Mouse (Mus musculus) stomach, embryonic 15.5 days (tissue): ENCODE results near the gene Mtcl1. TPM values are rescaled to one million over a fixed set of nuclear protein-coding genes. Genes with fewer than 3 reads are reported as not detected.
A peak's percentile ranks its signal among the peaks of the same experiment; 100 is the strongest.

Source experiments
- ATAC-seq: fragments of 200-750 bp; cut with Nextera tagmentation; 2 replicates; pipeline ENCODE4 v1.8.0; 2017; ENCODE audit warnings: low read depth, moderate number of reproducible peaks, moderate TSS enrichment; ENCODE audit not compliant: insufficient read depth, low FRiP score
- H3K27ac ChIP-seq: fragments of 300-500 bp; sonication (generic); 2 replicates; pipeline ENCODE4 v1.5.1; 2015; ENCODE audit warnings: mild to moderate bottlenecking, inconsistent platforms
- H3K27me3 ChIP-seq: fragments of 300-500 bp; sonication (generic); replicated peaks from 2 replicates; pipeline ENCODE4 v1.6.1; 2015; ENCODE audit warnings: inconsistent platforms
- H3K36me3 ChIP-seq: fragments of 300-500 bp; sonication (generic); 2 replicates; pipeline ENCODE4 v1.6.1; 2015; ENCODE audit warnings: inconsistent platforms
- H3K4me1 ChIP-seq: fragments of 300-500 bp; sonication (generic); 2 replicates; pipeline ENCODE4 v1.6.1; 2015; ENCODE audit warnings: inconsistent platforms
- H3K4me2 ChIP-seq: fragments of 300-500 bp; sonication (generic); 2 replicates; pipeline ENCODE4 v1.6.1; 2015; ENCODE audit warnings: mild to moderate bottlenecking, inconsistent platforms
- H3K4me3 ChIP-seq: fragments of 300-500 bp; sonication (generic); replicated peaks from 2 replicates; pipeline ENCODE4 v1.5.1; 2015; ENCODE audit warnings: inconsistent platforms
- H3K9ac ChIP-seq: fragments of 300-500 bp; sonication (generic); 2 replicates; pipeline ENCODE4 v1.6.1; 2015; ENCODE audit warnings: inconsistent platforms
- H3K9me3 ChIP-seq: fragments of 300-500 bp; sonication (generic); 2 replicates; pipeline ENCODE4 v1.6.1; 2016; ENCODE audit warnings: inconsistent platforms
- WGBS: fragments of 180-500 bp; shearing (Covaris S2); methylation state at CpG from one replicate; pipeline ENCODE4 v1.1.7; 2015; 5-methylcytosine and 5-hydroxymethylcytosine counted together
- polyA plus RNA-seq: library from polyadenylated mRNA; unstranded; fragments of >200 nt; fragmentation: Nextera tagmentation; extraction: Ambion mirVana; gene quantifications from 2 replicates; pipeline ENCODE4 v1.2.1, GENCODE M21; 2015

The Mtcl1 gene
- polyA plus RNA-seq, 1 experiment from 2014 or later: 6.1 TPM

DNA sequence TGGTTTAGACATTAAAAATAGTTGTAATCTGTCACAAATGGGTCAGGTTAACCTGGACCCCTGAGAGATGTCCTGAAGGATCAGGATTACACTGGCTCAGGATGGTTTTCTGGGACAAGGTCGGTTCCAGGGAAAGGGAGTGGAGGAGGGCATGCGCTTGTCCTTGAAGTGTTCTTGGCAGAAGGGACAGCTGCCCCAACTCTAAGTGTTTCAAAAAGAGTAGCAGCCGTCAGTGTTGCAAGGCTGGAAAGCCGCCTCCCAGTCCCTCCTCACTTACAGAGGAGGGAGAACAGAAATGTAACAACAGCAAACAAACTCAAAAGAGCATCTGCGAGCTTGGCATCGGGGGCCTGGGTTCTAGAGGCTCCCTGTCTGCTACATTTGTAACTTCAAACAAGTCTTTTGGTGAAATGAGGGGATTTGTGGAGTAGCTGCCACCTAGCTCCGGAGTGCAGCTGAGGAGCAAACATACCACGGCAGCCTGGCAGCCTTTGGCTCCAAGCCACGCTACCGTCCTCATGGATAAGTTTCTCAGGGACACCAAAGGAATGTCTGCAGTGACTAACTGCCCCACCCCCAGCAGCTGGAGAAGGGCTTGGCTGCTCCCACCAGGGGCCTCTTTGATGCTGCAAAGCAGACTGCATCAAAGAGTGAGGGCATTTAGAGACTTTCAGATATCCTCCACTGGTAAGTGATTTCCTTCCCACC is 44.5 kb downstream of the Mtcl1 start:
- no peaks in the 10 kb centered on the region for H3K36me3 ChIP-seq
- peak overlapping the region; percentile 63 for H3K27ac ChIP-seq
- H3K4me2 ChIP-seq: peak overlapping the region; percentile 23; the same call in 1 of the 2 replicates
- peaks cover 14% of the 10 kb centered on the region for H3K4me1 ChIP-seq
- H3K9ac ChIP-seq: no peak overlapping the region
- peak; percentile 47; the same call in 1 of the 2 replicates for ATAC-seq
- H3K27me3 ChIP-seq: no peaks in the 10 kb centered on the region; the same call in 1 of the 2 replicates
- no peak overlapping the region for H3K4me3 ChIP-seq
- WGBS: 22% methylated on average over 10 of the region's 10 CpGs
- H3K9me3 ChIP-seq: no peaks in the 10 kb centered on the region

DNA sequence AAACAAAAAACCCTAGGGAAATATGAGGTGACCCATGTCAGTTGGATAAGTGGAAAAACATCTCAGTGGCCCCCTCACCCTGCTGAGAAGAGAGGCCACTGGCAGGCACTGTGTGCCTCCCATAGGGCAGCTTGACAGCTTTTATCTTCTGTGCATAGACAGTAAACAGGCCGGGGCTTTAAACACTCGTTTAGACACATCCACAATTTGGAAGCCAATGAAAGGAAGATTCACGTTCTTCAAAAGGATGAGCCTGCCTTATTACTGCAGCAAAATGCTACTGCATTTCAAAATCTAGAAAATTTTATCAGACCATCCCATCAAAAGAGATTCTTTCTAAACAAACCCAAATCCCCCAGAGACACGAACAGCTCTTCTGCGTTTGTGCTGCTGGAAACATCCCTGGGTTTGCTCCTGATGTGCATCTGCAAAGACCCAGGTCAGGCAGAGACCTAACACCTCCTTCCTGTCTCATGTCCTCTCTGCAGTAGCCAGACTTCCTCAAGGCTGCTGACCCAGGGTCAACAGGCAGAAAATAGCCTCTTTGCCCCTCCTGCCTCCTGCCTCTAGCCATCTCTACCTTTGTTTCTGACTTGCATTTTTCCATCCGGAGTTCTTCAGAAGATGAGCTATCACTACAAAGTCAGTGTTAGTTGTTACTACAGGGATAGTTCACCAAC is 46.6 kb downstream of the Mtcl1 start:
- no peak overlapping the region for H3K4me2 ChIP-seq
- no peak overlapping the region for H3K27ac ChIP-seq
- no peaks in the 10 kb centered on the region; the same call in 1 of the 2 replicates for H3K27me3 ChIP-seq
- no peaks in the 10 kb centered on the region for H3K9me3 ChIP-seq
- no peak for ATAC-seq
- no peak overlapping the region for H3K9ac ChIP-seq
- peaks cover 13% of the 10 kb centered on the region for H3K4me1 ChIP-seq
- H3K4me3 ChIP-seq: no peak overlapping the region
- 33% methylated on average over 6 of the region's 6 CpGs for WGBS
- no peaks in the 10 kb centered on the region for H3K36me3 ChIP-seq

DNA sequence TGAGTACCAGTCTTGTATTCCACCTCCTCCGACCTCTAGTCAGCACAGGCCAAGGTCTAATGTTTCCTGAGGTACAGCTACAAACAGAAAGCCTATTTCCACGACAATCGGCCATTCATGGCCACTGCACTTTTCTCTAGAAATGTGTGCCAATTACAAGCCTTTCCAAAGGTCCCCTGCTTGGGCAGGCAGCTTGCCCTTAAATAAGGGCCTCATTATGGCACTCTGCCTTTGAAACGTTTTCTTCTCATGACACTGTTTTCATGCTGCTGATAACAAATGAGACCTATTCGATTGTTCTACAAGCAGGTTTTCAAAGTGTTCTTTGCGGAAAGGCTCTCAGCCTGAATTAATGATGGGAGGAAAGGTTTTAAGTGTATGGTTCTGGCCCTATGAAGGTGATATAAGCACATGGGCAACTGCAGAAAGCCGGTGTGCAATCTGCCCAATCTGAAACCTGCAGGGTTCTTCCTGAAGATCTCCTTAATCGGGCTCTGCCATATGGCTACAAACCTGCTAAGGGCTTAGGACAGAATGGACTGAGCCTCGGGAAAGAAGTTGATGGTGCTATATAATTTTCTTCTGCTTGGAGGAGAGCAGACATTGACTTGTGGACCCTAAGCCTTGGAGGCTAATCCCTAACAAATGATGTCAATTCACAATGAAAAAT is 47.8 kb downstream of the Mtcl1 start:
- no peaks in the 10 kb centered on the region; the same call in 1 of the 2 replicates for H3K27me3 ChIP-seq
- peak overlapping the region; percentile 31; the same call in 1 of the 2 replicates for H3K27ac ChIP-seq
- no peak overlapping the region for H3K4me2 ChIP-seq
- peaks cover 11% of the 10 kb centered on the region for H3K4me1 ChIP-seq
- no peak overlapping the region for H3K9ac ChIP-seq
- H3K9me3 ChIP-seq: no peaks in the 10 kb centered on the region
- 58% methylated on average over 9 of the region's 9 CpGs for WGBS
- H3K36me3 ChIP-seq: no peaks in the 10 kb centered on the region
- no peak for ATAC-seq
- H3K4me3 ChIP-seq: no peak overlapping the region

DNA sequence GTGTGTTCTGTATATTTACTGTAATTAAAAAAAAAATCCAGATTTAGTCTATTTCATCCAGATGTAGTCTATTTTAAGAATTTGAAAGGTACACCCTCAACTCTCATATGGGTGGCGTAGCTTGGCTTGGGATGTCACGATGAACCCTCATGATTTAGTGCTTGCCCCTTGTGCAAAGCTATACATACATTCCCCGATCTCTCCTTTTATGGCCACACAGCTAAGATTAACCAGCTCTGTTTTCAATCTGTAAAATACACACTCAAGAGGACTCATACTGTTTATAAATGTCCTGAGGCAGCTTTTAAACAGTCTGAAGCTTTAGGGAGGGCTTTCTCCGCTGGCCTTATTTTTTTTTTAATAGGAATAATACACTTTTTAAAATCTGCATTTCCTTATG is 49.8 kb downstream of the Mtcl1 start:
- H3K9ac ChIP-seq: no peak overlapping the region
- ATAC-seq: peak; percentile 39; the same call in 1 of the 2 replicates
- no peaks in the 10 kb centered on the region for H3K9me3 ChIP-seq
- peak overlapping the region; percentile 48; the same call in 1 of the 2 replicates for H3K27ac ChIP-seq
- H3K4me1 ChIP-seq: no peaks in the 10 kb centered on the region
- no peaks in the 10 kb centered on the region; the same call in 1 of the 2 replicates for H3K27me3 ChIP-seq
- 54% methylated on average over 4 of the region's 4 CpGs for WGBS
- no peak overlapping the region for H3K4me3 ChIP-seq
- no peaks in the 10 kb centered on the region for H3K36me3 ChIP-seq
- H3K4me2 ChIP-seq: no peak overlapping the region

DNA sequence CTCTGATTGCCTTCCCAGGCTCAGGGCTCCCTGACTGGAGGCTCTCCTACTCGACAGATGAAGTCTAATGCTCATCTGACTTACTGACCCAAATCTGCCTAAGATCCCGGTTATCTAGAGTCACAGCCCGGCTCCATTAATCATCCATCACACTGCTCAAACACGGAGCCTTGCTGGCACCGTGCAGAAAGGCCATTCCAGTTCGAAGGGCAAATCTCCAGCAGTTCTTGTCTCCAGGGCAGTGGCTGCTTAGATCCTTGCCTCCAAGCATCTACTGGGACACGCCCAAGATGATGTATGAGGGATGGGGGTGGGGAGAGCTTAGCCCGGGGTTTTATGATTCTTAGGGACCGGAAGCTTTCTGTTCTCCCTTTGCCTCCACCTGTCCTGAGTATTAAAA is 55.0 kb downstream of the Mtcl1 start:
- H3K4me3 ChIP-seq: no peak overlapping the region
- no peaks in the 10 kb centered on the region for H3K9me3 ChIP-seq
- WGBS: 16% methylated on average over 9 of the region's 9 CpGs
- H3K4me2 ChIP-seq: no peak overlapping the region
- H3K36me3 ChIP-seq: no peaks in the 10 kb centered on the region
- no peaks in the 10 kb centered on the region for H3K27me3 ChIP-seq
- no peak overlapping the region for H3K9ac ChIP-seq
- 0 out of 2 replicates have a peak, but pooled peaks cover 4% of the 10 kb centered on the region for H3K4me1 ChIP-seq
- ATAC-seq: no peak
- no peak overlapping the region for H3K27ac ChIP-seq

DNA sequence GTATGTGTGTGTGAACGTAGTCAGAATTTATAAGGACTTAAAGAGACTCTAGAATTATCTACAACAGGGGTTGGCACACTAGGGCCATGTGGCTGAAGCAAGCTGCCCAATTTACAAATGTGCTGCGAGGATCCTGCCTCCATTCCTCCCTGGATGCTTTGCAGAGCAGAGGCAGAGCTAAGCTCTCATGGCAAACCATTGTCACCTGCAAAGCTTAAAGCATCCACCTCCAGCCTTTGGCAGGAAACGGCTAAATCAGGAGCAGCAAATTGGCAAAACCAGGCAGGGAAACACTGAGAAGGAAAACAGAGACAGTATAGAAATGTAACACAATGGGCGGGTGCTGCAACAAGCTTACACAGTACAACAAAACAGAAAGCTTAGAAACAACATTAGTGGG is 61.2 kb downstream of the Mtcl1 start:
- Histone ChIP-seq H3K4me3 (no peak overlapping the region), H3K4me1 (0 out of 2 replicates have a peak, but pooled peaks cover 4% of the 10 kb centered on the region), H3K9ac (no peak overlapping the region), H3K9me3 (no peaks in the 10 kb centered on the region), H3K27me3 (no peaks in the 10 kb centered on the region), H3K4me2 (no peak overlapping the region), H3K27ac (no peak overlapping the region), H3K36me3 (no peaks in the 10 kb centered on the region)
- 81% methylated on average over 4 of the region's 4 CpGs for WGBS
- ATAC-seq: no peak

DNA sequence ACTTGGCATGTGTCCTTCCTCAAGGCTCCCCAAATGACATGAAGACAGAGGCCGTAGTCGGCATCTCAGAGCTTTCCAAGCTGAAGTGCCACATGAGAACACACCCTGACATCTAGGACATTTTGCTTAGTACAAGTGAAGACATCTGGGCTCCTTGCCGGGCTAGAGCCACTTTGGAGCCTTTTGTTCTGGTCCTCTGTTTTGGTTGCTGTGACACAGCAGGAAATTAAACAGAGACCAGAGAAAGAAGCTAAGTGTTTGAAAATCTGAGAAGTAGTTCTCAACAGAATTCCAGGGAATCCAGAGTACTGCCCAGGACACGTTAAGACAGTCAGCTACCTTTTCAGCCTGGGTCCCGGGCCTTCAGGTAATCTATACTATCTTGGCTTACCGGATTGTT is 68.2 kb downstream of the Mtcl1 start:
- WGBS: 73% methylated on average over 6 of the region's 6 CpGs
- no peaks in the 10 kb centered on the region for H3K9me3 ChIP-seq
- peaks cover 11% of the 10 kb centered on the region; the same call in 1 of the 2 replicates for H3K36me3 ChIP-seq
- ATAC-seq: no peak
- H3K4me3 ChIP-seq: no peak overlapping the region
- no peaks in the 10 kb centered on the region for H3K4me1 ChIP-seq
- H3K27me3 ChIP-seq: no peaks in the 10 kb centered on the region
- no peak overlapping the region for H3K9ac ChIP-seq
- H3K4me2 ChIP-seq: no peak overlapping the region
- H3K27ac ChIP-seq: no peak overlapping the region

DNA sequence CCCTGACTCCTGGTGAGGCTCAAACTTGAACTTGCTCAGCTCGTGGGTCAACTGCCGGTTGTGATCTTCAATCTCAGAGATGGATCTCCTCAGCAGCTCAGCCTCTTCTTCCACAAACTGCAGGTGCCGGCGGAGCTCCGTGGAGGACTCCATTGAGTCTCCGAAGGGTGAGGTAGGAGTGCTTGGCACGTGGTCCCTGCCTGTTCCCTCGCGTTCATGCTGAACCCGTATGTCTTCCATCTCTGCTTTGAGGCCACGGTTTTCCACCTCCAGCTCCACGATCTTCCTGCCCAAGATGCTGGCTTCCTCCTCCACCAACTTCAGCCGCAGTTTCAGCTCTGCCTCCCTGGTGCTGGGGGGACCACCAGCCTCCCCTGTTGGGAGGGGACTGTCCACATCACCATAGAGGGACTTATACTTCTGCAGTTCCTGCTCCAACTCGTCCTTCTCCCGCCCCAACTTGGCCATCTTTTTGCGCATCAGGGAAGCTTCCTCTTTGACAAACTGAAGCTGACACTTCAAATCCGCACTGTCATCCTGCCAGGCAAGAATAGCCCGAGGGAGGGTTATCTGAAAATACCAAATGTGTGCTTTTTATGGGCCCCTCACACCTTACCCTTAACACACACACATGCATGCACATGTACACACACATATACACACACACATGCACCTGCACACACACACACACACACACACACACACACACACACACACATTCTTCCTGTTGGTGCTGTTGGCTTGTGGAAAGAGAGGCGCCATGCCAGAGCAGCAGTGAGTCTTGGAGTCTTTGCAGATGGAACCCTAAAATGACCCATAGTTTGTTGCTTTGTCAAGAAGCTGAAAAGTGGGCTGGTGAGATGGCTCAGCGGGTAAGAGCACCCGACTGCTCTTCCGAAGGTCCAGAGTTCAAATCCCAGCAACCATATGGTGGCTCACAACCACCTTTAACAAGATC is 69.4 kb downstream of the Mtcl1 start:
- H3K4me3 ChIP-seq: no peak overlapping the region
- H3K27me3 ChIP-seq: no peaks in the 10 kb centered on the region
- no peak for ATAC-seq
- WGBS: 88% methylated on average over 22 of the region's 22 CpGs
- H3K9ac ChIP-seq: no peak overlapping the region
- H3K9me3 ChIP-seq: no peaks in the 10 kb centered on the region
- H3K36me3 ChIP-seq: peaks cover 11% of the 10 kb centered on the region; the same call in 1 of the 2 replicates
- H3K4me2 ChIP-seq: no peak overlapping the region
- H3K4me1 ChIP-seq: no peaks in the 10 kb centered on the region
- no peak overlapping the region for H3K27ac ChIP-seq

DNA sequence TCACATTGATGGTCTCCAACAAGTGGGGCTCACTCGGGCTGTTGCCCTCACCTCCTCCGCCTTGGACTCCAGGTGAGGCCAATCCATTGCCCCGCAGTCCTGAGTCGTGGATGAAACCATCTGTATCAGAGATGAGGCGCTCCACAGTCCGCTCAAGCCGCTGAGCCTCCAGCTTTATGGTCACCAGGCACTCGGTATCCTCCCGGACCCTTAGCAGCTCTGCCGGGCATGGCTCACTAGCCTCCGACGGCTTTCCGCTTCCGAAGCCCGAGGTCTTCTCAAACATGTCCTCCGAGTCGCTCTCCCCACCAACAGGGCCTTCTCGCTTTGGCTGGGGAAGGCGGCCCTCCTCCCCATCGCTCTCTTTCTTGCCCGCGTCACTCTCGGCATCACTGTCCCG is 70.2 kb downstream of the Mtcl1 start:
- 92% methylated on average over 24 of the region's 24 CpGs for WGBS
- H3K9ac ChIP-seq: no peak overlapping the region

DNA sequence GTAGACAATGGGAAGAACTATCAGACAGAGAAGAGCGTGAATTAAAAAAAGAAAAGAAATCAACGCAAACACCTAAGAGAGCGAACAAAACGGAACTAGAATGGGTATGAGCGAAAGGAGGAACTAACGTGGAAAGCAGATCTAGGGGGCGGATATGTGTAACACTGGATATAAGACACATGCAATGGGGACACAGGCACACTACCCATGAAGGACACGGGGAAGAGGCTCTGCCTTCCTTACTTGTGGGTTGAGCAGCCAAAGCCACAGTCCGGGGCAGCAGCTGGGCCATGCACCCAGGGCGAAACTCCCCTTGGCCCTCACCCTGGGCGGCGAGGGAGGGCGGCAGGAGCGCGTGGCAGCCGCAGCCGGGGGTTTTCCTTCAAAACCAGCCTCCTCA is 71.4 kb downstream of the Mtcl1 start:
- Histone ChIP-seq H3K27me3 (no peaks in the 10 kb centered on the region), H3K4me1 (0 out of 2 replicates have a peak, but pooled peaks cover 3% of the 10 kb centered on the region), H3K27ac (no peak overlapping the region), H3K4me2 (no peak overlapping the region), H3K36me3 (peaks cover 11% of the 10 kb centered on the region; the same call in 1 of the 2 replicates), H3K9ac (no peak overlapping the region), H3K9me3 (no peaks in the 10 kb centered on the region), H3K4me3 (no peak overlapping the region)
- WGBS: 92% methylated on average over 17 of the region's 17 CpGs
- no peak for ATAC-seq

More for the DNA sequence above, 70.2 kb downstream of the Mtcl1 start:
- Histone ChIP-seq H3K9me3 (no peaks in the 10 kb centered on the region), H3K4me3 (no peak overlapping the region), H3K27me3 (no peaks in the 10 kb centered on the region), H3K27ac (no peak overlapping the region), H3K4me1 (0 out of 2 replicates have a peak, but pooled peaks cover 3% of the 10 kb centered on the region), H3K36me3 (peaks cover 11% of the 10 kb centered on the region; the same call in 1 of the 2 replicates), H3K4me2 (no peak overlapping the region)
- ATAC-seq: no peak
